In genomic region chr8:117673430-117673830, GRCm38 (mm10) we compare ENCODE assay signal across 8 mouse cellular contexts. TPM values are rescaled to one million over a fixed set of nuclear protein-coding genes. Genes with fewer than 3 reads are reported as not detected.
DNase-seq lines count a peak whose midpoint lies in the region; ATAC-seq lines count a peak whose summit lies in the region.

TSS of gene Sdr42e1 (minus strand) at chr8:117673689.

- peak within 1 kb of the TSS; percentile 78 for H3K4me2 ChIP-seq in limb, embryonic 13.5 days (replicated peaks)
- peak within 1 kb of the TSS; percentile 57 for H3K4me2 ChIP-seq in midbrain, embryonic 14.5 days (ENCODE audit: low read length)

- peak; percentile 86 for ATAC-seq in activated CD4-positive, CD25-positive, alpha-beta regulatory T cell, adult 4 months
- ATAC-seq in limb, embryonic 13.5 days (ENCODE audit: low FRiP score, low read depth) = no peak
- ATAC-seq in midbrain, embryonic 14.5 days (ENCODE audit: low FRiP score, low TSS enrichment) = no peak

- H3K9me3 ChIP-seq in limb, embryonic 13.5 days = no peaks in the 10 kb centered on the region
- no peaks in the 10 kb centered on the region for H3K9me3 ChIP-seq in midbrain, embryonic 14.5 days (ENCODE audit: control insufficient read depth, low read length)

- peak within 1 kb of the TSS; percentile 60 for H3K9ac ChIP-seq in limb, embryonic 13.5 days
- peak within 1 kb of the TSS; percentile 50 for H3K9ac ChIP-seq in midbrain, embryonic 14.5 days (replicated peaks; ENCODE audit: low read length)

- H3K4me1 ChIP-seq in limb, embryonic 13.5 days = peaks cover 20% of the 10 kb centered on the region
- H3K4me1 ChIP-seq in midbrain, embryonic 14.5 days (ENCODE audit: control insufficient read depth, insufficient read depth, low read length) = no peaks in the 10 kb centered on the region

- peak; percentile 67 for DNase-seq in embryo, embryonic 11 days
- DNase-seq in heart, adult 8-10 months (ENCODE audit: low spot score) = peak; percentile 43
- peak; percentile 44 to 50 for DNase-seq in kidney, adult 8-10 months
- peak; percentile 67 for DNase-seq in midbrain, embryonic 14.5 days
- peak; percentile 22 for DNase-seq in skeletal muscle tissue, adult 2 months (ENCODE audit: low read depth, low spot score)
- DNase-seq in adipocyte (ENCODE audit: low spot score) = no peak

- peaks cover 6% of the 10 kb centered on the region; the same call in 1 of the 2 replicates for H3K27me3 ChIP-seq in limb, embryonic 13.5 days
- H3K27me3 ChIP-seq in midbrain, embryonic 14.5 days (ENCODE audit: control insufficient read depth, insufficient read depth, low read length) = no peaks in the 10 kb centered on the region

- peak within 1 kb of the TSS; percentile 52 for H3K4me3 ChIP-seq in limb, embryonic 13.5 days
- H3K4me3 ChIP-seq in midbrain, embryonic 14.5 days (replicated peaks; ENCODE audit: low read depth, low read length) = peak within 1 kb of the TSS; percentile 39

- H3K36me3 ChIP-seq in limb, embryonic 13.5 days = no peaks in the 10 kb centered on the region
- H3K36me3 ChIP-seq in midbrain, embryonic 14.5 days (ENCODE audit: control insufficient read depth, insufficient read depth, low read length) = no peaks in the 10 kb centered on the region

- H3K27ac ChIP-seq in limb, embryonic 13.5 days = no peak within 1 kb of the TSS
- no peak within 1 kb of the TSS for H3K27ac ChIP-seq in midbrain, embryonic 14.5 days (replicated peaks; ENCODE audit: low read depth, low read length)

- 9% methylated on average over 17 of the region's 17 CpGs for WGBS in limb, embryonic 13.5 days
- WGBS in midbrain, embryonic 14.5 days = 17% methylated on average over 17 of the region's 17 CpGs

RNA-seq across cellular contexts. Expression of gene Sdr42e1, which starts in this region (rescaled TPM):
- polyA plus RNA-seq in activated CD4-positive, CD25-positive, alpha-beta regulatory T cell, adult 4 months (2017; shearing (Covaris generic)) = 1 to 10 TPM in 1 of 2 experiments, under 1 TPM in 1; 0.93 to 1.1 TPM
- 1 to 10 TPM; 2.1 to 2.8 (median 2.2) TPM for total RNA-seq in heart, adult 8-10 months (2022)
- polyA plus RNA-seq in limb, embryonic 13.5 days (2015; fragmentation: Nextera tagmentation; extraction: Ambion mirVana) = 1.5 and 1.9 TPM in 2 replicates
- polyA plus RNA-seq in midbrain, embryonic 14.5 days (2014; fragmentation: Nextera tagmentation; extraction: Ambion mirVana) = 1.4 and 1.8 TPM in 2 replicates
